Mouse (Mus musculus): ENCODE results near the gene Vmn1r28.
"Not testable (repeated sequence)": the region's sequence is repeated elsewhere in the genome, so short reads cannot be mapped to it uniquely, and the experiment has no call there.

The Vmn1r28 gene

DNA sequence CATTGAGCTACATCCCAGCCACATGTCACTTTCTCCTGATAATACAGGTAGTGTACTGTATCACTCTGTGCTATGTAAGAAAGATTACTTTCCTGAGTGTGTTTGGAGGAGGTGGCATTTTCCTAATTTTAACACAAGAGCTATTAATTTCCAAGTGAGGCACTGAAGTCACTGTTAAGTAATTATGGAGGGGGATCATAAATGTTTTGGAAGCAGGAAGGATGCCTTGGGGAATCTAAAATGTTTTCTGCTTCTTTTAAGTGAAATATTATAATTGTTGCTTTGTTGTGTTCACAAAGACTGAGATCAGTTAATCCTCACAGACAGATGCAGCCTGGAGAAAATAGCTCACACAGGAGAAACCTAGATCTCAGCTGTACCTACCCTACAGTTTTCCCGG, at the start of gene Vmn1r28:
Gene Vmn1r28, plus strand, starts transcription at position 301 of the 400 bp plus-strand sequence.
- no peak for DNase-seq (ENCODE audit: low spot score)

- no peak for DNase-seq (ENCODE audit: low spot score)
Observed at GRCm38 (mm10) chr6:58216119-58216518, 45.7 kb upstream of the Vmn1r28 start.

GRCm38 (mm10) chr6:58218721-58219120, 43.1 kb upstream of the Vmn1r28 start, which contains the start of gene Vmn1r27:
Gene Vmn1r27 (minus strand): TSS chr6:58218821.
- DNase-seq (ENCODE audit: low spot score), result no peak

DNA sequence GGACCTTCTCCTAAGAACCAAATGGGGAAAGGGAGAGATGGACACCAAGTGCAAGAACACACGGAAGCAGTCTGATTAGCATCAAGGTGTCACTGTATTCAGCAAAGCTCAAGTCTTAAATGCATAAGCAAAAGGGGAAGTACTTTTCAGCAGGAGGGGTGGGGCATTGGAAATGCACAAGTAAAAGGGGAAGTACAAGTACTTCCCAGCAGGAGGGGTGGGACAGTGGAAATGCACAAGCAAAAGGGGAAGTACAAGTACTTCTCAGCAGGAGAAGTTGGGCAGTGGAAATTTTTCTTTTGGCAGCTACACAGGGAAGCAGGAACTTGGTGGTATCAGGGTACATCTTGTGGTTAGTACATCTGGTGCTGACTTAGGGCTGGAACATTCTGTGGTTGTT, 17.8 kb downstream of the Vmn1r28 start:
- not testable (repeated sequence) for DNase-seq (ENCODE audit: low spot score)

- no peak for DNase-seq (ENCODE audit: low spot score)
Observed at GRCm38 (mm10) chr6:58292201-58292600, 30.4 kb downstream of the Vmn1r28 start.

DNA sequence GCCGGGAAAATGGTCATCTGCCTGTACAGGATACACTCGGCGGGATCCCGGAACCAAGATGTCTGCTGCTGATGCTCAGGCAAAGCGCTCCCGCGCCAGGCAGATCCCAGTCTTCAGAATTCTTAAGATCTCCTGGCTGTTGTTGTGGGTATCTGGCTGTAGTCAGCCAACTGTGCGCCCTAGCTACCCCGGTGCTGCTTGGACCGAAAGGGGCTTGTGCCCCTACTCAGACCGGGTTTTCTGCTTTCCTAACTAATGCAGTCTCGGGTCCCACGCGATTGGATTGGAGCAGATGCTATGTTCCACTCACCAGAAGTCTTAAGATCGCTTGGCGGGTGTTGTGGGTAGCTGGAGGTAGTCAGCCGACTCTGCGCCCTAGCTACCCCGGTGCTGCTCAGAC, 36.7 kb downstream of the Vmn1r28 start:
- not testable (repeated sequence) for DNase-seq (ENCODE audit: low spot score)

GRCm38 (mm10) chr6:58301249-58301648, 39.4 kb downstream of the Vmn1r28 start, which contains the start of gene Vmn1r29:
Gene Vmn1r29 (plus strand): TSS chr6:58301549.
- no peak for DNase-seq (ENCODE audit: low spot score)

Data from MN1 (cell line).